Comparison of ENCODE assay signal across 25 mouse cellular contexts in the genomic region with DNA sequence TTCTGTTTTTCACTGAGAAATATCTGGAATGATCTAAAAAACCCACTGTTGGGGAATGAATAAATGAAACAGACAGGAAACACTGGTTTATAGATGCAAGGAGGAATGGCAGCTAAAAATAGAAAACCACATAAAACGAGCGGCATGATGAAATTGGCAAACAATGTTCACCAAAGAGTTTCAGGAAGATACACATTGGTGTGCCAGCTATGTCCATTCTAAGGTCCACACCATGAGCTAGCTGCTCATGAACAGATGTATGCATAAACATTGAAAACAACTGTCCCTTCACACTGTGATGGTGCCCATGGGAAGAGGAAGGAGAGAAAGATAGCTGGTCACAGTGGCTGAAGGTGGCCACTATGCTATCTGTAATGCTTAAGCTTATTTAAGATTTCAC.
"Had no signal": no experiment of that assay in that cellular context is flagged by ENCODE, and none has a peak within 500 bp of the region (broad histone marks: within the 10 kb centered on the region; RNA-seq: fewer than 3 reads in every experiment).

No protein-coding gene starts in this region.

- DNase-seq: kidney, adult 18-20 months; kidney, adult 9 months; kidney, postnatal 14 days; layer of hippocampus, adult 9-11 months; liver, embryonic 13.5 days; lung, adult 18-20 months; lung, postnatal 10 days; lung, postnatal 36 days; retina, postnatal 1 day; right cerebral cortex, postnatal 25 days; spleen, adult 18-20 months; thymus, adult 2 months; thymus, postnatal 14 days; thymus, postnatal 4 days had no signal

- H3K27me3 ChIP-seq: limb, embryonic 13.5 days; liver, embryonic 13.5 days; lung, embryonic 15.5 days; midbrain, embryonic 12.5 days; midbrain, embryonic 15.5 days; neural tube, embryonic 13.5 days; stomach, embryonic 15.5 days had no signal

- H3K4me1 ChIP-seq: limb, embryonic 10.5 days; limb, embryonic 13.5 days; liver, embryonic 13.5 days; lung, embryonic 15.5 days; megakaryocyte, embryonic 14.5 days; stomach, embryonic 15.5 days had no signal

- H3K4me2 ChIP-seq: limb, embryonic 13.5 days; liver, embryonic 13.5 days; lung, embryonic 15.5 days; midbrain, embryonic 12.5 days; midbrain, embryonic 15.5 days; neural tube, embryonic 13.5 days; stomach, embryonic 15.5 days had no signal

- H3K36me3 ChIP-seq: limb, embryonic 10.5 days; limb, embryonic 13.5 days; liver, embryonic 13.5 days; lung, embryonic 15.5 days; midbrain, embryonic 12.5 days; midbrain, embryonic 15.5 days; neural tube, embryonic 13.5 days; stomach, embryonic 15.5 days had no signal

- H3K4me3 ChIP-seq: layer of hippocampus, adult 2 months; limb, embryonic 10.5 days; limb, embryonic 13.5 days; liver, embryonic 13.5 days; lung, embryonic 15.5 days; megakaryocyte, embryonic 14.5 days; midbrain, embryonic 12.5 days; midbrain, embryonic 15.5 days; neural tube, embryonic 13.5 days; stomach, embryonic 15.5 days had no signal

- H3K27ac ChIP-seq: layer of hippocampus, adult 2 months; limb, embryonic 10.5 days; limb, embryonic 13.5 days; liver, embryonic 13.5 days; lung, embryonic 15.5 days; midbrain, embryonic 12.5 days; midbrain, embryonic 15.5 days; neural tube, embryonic 13.5 days; stomach, embryonic 15.5 days had no signal

- H3K9me3 ChIP-seq: limb, embryonic 10.5 days; limb, embryonic 13.5 days; liver, embryonic 13.5 days; lung, embryonic 15.5 days; megakaryocyte, embryonic 14.5 days; midbrain, embryonic 12.5 days; midbrain, embryonic 15.5 days; neural tube, embryonic 13.5 days; stomach, embryonic 15.5 days had no signal

- ATAC-seq: inflammation-experienced regulatory T-cells, adult 6 months; intestine, embryonic 16.5 days; midbrain, embryonic 15.5 days had no signal

- H3K9ac ChIP-seq: limb, embryonic 13.5 days; liver, embryonic 13.5 days; lung, embryonic 15.5 days; midbrain, embryonic 12.5 days; midbrain, embryonic 15.5 days; neural tube, embryonic 13.5 days; stomach, embryonic 15.5 days had no signal
